Mouse (Mus musculus) heart, embryonic 11.5 days (tissue): ENCODE results near the gene Aasdhppt. TPM values are rescaled to one million over a fixed set of nuclear protein-coding genes. Genes with fewer than 3 reads are reported as not detected.
A peak's percentile ranks its signal among the peaks of the same experiment; 100 is the strongest.

Source experiments
- ATAC-seq: fragments of 200-750 bp; cut with Nextera tagmentation; replicated peaks from 2 replicates; pipeline ENCODE4 v1.8.0; 2017; ENCODE audit warnings: moderate library complexity; ENCODE audit not compliant: insufficient number of reproducible peaks, low FRiP score, low TSS enrichment
- H3K27ac ChIP-seq: fragments of 300-500 bp; sonication (generic); 2 replicates; pipeline ENCODE4 v1.5.1; 2014; ENCODE audit warnings: mild to moderate bottlenecking, low read depth, low read length
- H3K27me3 ChIP-seq: fragments of 300-500 bp; sonication (generic); 2 replicates; pipeline ENCODE4 v1.6.1; 2014; ENCODE audit warnings: mild to moderate bottlenecking, low read length, mixed read lengths; ENCODE audit not compliant: control insufficient read depth, insufficient read depth
- H3K36me3 ChIP-seq: fragments of 300-500 bp; sonication (generic); 2 replicates; pipeline ENCODE4 v1.6.1; 2014; ENCODE audit warnings: mild to moderate bottlenecking, low read length, moderate library complexity, mixed read lengths; ENCODE audit not compliant: control insufficient read depth, insufficient read depth
- H3K4me1 ChIP-seq: fragments of 300-500 bp; sonication (generic); 2 replicates; pipeline ENCODE4 v1.6.1; 2014; ENCODE audit warnings: low read length; ENCODE audit not compliant: control insufficient read depth, insufficient read depth
- H3K4me2 ChIP-seq: fragments of 300-500 bp; sonication (generic); 2 replicates; pipeline ENCODE4 v1.6.1; 2014; ENCODE audit warnings: mild to moderate bottlenecking, moderate library complexity
- H3K4me3 ChIP-seq: fragments of 300-500 bp; sonication (generic); 2 replicates; pipeline ENCODE4 v1.5.1; 2014; ENCODE audit warnings: low read depth, low read length
- H3K9ac ChIP-seq: fragments of 300-500 bp; sonication (generic); 2 replicates; pipeline ENCODE4 v1.6.1; 2014; ENCODE audit warnings: mild to moderate bottlenecking, low read depth, low read length, moderate library complexity
- H3K9me3 ChIP-seq: fragments of 300-500 bp; sonication (generic); replicated peaks from 2 replicates; pipeline ENCODE4 v1.6.1; 2016; ENCODE audit warnings: low read length; ENCODE audit not compliant: control insufficient read depth
- WGBS: fragments of 180-500 bp; shearing (Covaris S2); extraction: QIAGEN DNeasy Blood & Tissue Kit; methylation state at CpG from one replicate; pipeline ENCODE4 v1.1.7; 2014; ENCODE audit not compliant: insufficient replicate concordance; 5-methylcytosine and 5-hydroxymethylcytosine counted together
- polyA plus RNA-seq: library from polyadenylated mRNA; unstranded; fragments of >200 nt; fragmentation: Nextera tagmentation; extraction: Ambion mirVana; gene quantifications from 2 replicates; pipeline ENCODE4 v1.2.1, GENCODE M21; 2014

The Aasdhppt gene
- polyA plus RNA-seq, 1 experiment from 2014 or later: 30.7 TPM

DNA sequence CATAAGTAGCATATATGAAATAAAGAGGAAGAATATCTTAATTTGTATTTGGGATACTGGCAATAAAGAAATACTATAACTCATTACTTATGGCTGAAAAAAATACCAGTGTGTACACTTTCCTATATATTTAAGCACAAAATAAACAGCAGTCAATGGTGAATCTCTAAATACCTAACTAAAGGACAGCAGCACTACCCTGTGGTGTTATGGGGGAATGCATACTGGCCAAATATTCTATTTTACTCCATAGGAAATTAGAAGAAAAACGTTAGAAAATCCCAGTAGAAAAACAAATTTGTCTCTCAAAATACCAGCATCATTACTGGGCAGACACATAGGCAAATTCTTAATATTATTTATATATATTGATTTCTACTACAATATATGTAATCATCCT lies 4.4 kb downstream of the Aasdhppt start:
- no peak for ATAC-seq
- peaks cover 5% of the 10 kb centered on the region; the same call in 1 of the 2 replicates for H3K4me1 ChIP-seq
- 55% methylated on average over 1 of the region's 1 CpGs for WGBS

DNA sequence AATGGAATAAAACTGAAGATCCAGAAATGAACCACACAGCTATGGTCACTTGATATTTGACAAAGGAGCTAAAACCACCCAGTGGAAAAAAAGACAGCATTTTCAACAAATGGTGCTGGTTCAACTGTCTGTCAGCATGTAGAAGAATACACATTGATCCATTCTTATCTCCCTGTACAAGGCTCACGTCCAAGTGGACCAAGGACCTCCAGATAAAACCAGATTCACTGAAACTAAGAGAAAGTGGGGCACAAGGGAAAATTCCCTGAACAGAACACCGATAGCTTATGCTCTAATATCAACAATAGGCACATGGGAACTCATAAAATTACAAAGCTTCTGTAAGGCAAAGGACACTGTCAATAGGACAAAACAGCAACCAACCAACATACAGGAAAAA lies 8.8 kb downstream of the Aasdhppt start:
- no peaks in the 10 kb centered on the region for H3K27me3 ChIP-seq
- no peak for ATAC-seq

More for the DNA sequence above, 4.4 kb downstream of the Aasdhppt start:
- no peak overlapping the region for H3K4me2 ChIP-seq
- H3K9me3 ChIP-seq: no peaks in the 10 kb centered on the region
- no peaks in the 10 kb centered on the region for H3K27me3 ChIP-seq
- H3K9ac ChIP-seq: no peak overlapping the region
- peaks cover 4% of the 10 kb centered on the region; the same call in 1 of the 2 replicates for H3K36me3 ChIP-seq
- no peak overlapping the region for H3K27ac ChIP-seq
- H3K4me3 ChIP-seq: no peak overlapping the region

DNA sequence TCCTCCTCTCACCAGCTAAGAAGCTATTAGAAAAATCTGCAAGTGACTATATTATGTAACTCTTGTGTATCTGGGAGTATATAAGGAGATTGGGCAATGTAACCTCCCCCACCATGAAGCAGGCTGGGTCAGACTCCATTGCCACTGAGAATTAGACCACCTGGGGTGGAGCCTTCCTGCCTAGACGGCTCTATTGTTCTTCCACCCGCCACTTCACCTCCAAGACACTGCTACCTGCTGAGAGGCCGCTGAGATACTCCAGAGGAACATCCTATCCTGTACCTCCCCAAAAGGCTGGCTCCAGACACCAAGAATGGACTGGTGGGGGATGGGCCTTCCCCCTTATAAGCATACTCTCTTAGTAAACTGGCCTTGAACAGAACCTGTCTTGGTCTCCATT lies 25.4 kb downstream of the Aasdhppt start:
- H3K9me3 ChIP-seq: no peaks in the 10 kb centered on the region
- H3K27me3 ChIP-seq: no peaks in the 10 kb centered on the region
- H3K4me2 ChIP-seq: no peak overlapping the region
- H3K4me3 ChIP-seq: no peak overlapping the region
- H3K9ac ChIP-seq: no peak overlapping the region
- H3K4me1 ChIP-seq: no peaks in the 10 kb centered on the region
- 36% methylated on average over 3 of the region's 3 CpGs for WGBS
- H3K36me3 ChIP-seq: 0 out of 2 replicates have a peak, but pooled peaks cover 2% of the 10 kb centered on the region
- no peak overlapping the region for H3K27ac ChIP-seq
- ATAC-seq: no peak

More for the DNA sequence above, 8.8 kb downstream of the Aasdhppt start:
- Histone ChIP-seq H3K27ac (no peak overlapping the region), H3K4me1 (no peaks in the 10 kb centered on the region), H3K9me3 (no peaks in the 10 kb centered on the region), H3K4me3 (no peak overlapping the region), H3K4me2 (no peak overlapping the region), H3K36me3 (peaks cover 4% of the 10 kb centered on the region; the same call in 1 of the 2 replicates), H3K9ac (no peak overlapping the region)
- 74% methylated on average over 2 of the region's 2 CpGs for WGBS

DNA sequence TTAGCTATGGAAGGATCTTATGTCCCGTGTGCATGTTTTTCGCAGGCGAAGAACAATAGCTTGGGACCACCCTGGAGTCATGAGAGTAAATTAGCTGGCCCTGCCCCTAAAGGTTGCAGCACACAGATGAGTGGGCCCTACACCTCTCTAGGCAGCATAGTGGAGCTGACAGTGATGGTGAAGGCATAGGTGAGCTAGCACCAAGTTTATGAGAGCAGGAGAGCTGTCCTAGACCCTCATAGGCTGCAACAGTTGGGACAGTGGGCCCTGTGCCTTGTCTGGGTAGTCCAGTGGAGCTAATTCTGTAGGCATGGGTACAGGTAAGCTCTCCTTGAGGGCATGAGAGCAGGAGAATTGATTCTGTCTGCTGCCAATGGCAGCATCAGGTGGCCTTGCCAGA lies 42.4 kb downstream of the Aasdhppt start:
- H3K9me3 ChIP-seq: no peaks in the 10 kb centered on the region
- 89% methylated on average over 3 of the region's 3 CpGs for WGBS
- H3K27ac ChIP-seq: no peak overlapping the region
- no peaks in the 10 kb centered on the region for H3K27me3 ChIP-seq
- no peaks in the 10 kb centered on the region for H3K4me1 ChIP-seq
- no peak overlapping the region for H3K4me2 ChIP-seq
- H3K36me3 ChIP-seq: no peaks in the 10 kb centered on the region
- no peak overlapping the region for H3K9ac ChIP-seq
- ATAC-seq: no peak
- no peak overlapping the region for H3K4me3 ChIP-seq

DNA sequence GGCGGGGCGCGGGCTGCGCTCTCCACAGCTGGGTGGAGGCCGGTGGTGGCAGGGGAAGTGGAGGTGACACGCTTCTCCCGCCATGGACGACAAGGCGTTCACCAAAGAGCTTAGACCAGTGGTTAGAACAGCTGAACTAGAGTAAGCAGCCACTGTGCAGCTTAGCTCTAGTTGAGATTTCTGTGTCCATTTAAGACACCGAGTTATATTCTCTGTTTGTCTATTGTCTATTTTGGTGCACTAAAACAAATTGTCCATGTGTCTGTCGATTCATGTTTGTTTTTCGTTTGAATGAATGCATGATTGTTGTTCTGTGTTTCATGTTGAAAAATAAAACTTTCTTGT lies 48.6 kb downstream of the Aasdhppt start:
- no peak for ATAC-seq
- Histone ChIP-seq H3K27me3 (no peaks in the 10 kb centered on the region), H3K9ac (no peak overlapping the region), H3K27ac (no peak overlapping the region), H3K9me3 (peaks cover 14% of the 10 kb centered on the region), H3K4me1 (no peaks in the 10 kb centered on the region), H3K4me3 (peak overlapping the region; percentile 16), H3K36me3 (no peaks in the 10 kb centered on the region), H3K4me2 (no peak overlapping the region)
- 59% methylated on average over 12 of the region's 12 CpGs for WGBS

DNA sequence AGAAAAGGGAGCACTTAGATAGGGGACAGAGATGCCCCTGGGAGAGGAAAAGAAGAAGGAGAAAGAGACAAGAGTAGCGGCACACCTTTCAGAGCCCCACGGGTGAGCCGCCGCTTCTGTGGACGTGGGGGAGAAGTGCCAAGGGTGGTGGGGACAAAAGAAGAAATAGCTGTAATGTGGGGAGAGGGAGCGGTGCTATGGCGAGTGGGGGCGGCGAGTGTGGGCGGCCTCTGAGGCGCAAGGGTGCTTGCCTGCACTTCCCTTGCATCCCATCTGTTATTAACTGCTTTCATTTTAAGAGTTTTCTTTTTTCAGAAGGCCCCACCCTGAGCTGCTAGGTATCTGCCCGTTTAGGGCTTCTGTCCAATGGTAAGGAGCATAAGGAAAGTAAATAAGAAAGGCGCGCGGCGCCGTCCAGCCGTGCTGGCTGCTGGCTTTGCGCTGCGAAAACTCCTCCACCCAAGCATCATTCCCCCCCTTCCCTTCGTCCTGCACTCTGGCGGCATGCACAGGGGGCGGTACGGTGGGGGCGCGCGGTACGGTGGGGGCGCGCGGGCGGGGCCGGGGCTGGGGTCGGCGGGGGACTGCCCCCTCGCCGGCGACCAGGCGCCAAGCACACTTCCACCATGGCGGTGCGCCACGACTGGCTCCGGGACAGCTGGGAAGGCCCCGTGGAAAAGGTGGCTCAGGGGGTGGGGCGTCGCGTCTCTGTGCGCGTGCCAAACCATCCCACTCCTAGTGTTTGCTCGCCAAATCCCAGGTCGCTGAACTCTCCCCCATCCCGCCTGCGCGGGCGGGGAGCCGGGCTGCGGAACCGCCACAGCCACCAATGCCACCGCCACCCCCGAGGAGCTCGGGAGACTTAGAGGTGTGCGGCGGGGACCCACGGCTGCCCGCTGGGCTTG lies 49.2 kb downstream of the Aasdhppt start:
- no peak; the same call in 1 of the 2 replicates for ATAC-seq
- H3K27ac ChIP-seq: no peak overlapping the region

DNA sequence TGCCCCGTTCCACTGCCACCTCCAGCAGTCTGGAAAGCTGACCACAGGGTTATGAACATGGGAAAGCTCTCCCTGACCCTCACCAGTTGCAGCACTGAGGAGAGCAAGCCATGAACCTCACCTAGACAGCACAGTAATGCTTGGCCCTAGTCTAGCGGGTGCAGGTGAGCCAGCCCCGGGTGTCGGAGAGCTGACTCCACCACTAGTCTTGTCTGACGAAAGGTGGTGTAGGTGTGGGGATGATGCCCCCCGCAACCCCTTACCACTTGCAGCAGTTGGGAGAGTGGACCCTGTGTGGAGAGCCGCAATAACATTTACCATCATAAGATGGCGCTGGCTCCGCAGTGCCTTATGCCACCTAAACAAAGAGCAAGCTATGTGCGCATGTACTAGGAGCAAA lies 50.2 kb downstream of the Aasdhppt start:
- no peak overlapping the region for H3K27ac ChIP-seq
- H3K27me3 ChIP-seq: no peaks in the 10 kb centered on the region
- no peak overlapping the region for H3K4me2 ChIP-seq
- H3K4me3 ChIP-seq: no peak overlapping the region
- 83% methylated on average over 10 of the region's 10 CpGs for WGBS
- H3K36me3 ChIP-seq: no peaks in the 10 kb centered on the region
- peaks cover 14% of the 10 kb centered on the region for H3K9me3 ChIP-seq
- no peak overlapping the region for H3K9ac ChIP-seq
- ATAC-seq: no peak
- H3K4me1 ChIP-seq: no peaks in the 10 kb centered on the region

More for the DNA sequence above, 49.2 kb downstream of the Aasdhppt start:
- no peaks in the 10 kb centered on the region for H3K27me3 ChIP-seq
- H3K4me3 ChIP-seq: peak overlapping the region; percentile 16
- H3K4me2 ChIP-seq: peak overlapping the region; percentile 19; the same call in 1 of the 2 replicates
- 44% methylated on average over 62 of the region's 65 CpGs for WGBS
- no peaks in the 10 kb centered on the region for H3K36me3 ChIP-seq
- peaks cover 14% of the 10 kb centered on the region for H3K9me3 ChIP-seq
- no peaks in the 10 kb centered on the region for H3K4me1 ChIP-seq
- H3K9ac ChIP-seq: no peak overlapping the region
